Mouse (Mus musculus): ENCODE results near the gene Ppp1r14d. TPM values are rescaled to one million over a fixed set of nuclear protein-coding genes. Genes with fewer than 3 reads are reported as not detected.

The Ppp1r14d gene
- not detected in 2 replicates for polyA plus RNA-seq (2012; ENCODE audit: low replicate concordance)

DNA sequence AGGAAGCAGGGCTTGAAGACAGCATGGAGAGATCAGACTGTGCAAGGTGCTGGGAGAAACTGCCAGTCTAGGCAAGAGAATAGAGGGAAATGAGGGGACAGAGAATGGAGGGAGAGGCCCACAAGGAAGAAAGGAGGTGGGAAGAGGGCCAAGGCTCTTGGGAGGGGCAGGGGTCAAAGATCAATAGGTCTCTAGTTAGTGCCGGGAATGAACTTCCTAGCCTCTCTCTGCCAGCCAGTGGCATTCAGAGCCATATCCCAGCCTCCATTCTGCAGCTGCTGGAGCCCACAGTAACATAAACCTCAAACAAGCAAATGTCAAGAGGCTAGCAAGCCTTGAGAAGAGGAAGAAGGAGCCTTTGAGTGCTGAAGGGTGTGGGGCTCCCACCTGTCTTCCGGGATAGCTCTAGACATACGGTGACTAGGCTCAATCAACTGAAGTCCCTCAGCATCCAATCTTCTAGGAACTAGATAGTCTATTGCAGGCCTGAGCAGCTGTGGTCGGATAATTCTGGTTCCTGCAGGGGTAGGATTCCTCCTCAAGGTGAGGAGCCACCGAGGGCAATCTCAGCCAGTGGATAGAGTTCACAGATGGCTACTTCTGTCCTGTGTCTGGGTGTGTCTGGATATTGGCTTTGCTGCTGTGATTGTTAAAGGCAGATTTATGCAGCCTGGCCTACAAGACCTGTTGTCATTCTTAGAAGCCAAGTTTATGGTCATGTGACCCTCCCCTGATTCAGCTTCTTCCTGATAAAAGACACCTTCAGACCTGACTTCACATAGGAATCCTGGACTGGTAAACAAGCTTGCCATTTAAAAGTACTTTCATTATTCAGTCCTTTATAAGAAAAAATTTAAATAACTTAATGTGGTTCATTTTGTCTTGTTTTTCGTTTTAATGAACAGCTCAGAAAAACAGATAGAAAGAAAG, at the start of gene Ppp1r14d:
TSS of gene Ppp1r14d (minus strand) at position 132 of the 930 bp plus-strand sequence.

DNA sequence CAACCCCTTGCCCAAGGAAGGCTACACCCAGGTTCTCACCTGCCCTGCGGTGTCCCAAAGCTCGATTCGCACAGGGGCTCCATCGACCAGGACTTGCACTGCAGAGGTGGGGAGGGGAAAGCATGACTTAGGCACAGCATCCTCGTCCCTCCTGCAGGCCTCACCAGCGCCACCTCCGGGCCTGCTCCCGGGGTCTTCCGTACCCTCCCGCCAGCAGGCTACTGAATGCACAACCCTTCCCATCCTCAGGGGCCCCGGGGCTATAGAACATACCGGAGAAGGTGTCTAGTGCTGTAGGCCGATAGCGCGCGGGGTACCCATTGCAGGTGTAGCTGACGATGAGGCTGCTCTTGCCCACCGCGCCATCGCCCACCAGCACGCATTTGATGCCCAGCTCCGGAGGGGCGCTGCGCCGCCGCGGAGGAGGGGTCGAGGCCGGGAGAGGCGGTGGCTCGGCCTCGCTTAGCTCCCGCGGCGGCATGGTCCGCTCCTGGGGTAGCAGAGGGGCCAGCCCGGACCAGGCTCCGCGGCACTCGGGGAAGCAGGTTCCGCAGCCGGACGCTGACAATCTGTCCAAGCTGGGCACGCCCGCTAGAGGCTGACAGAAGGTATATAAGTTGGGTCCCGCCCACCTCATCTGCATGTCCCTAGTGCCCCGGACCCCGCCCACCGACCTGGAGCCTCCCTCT, 41.1 kb upstream of the Ppp1r14d start, which contains the start of gene Rhov:
TSS of gene Rhov (minus strand) at position 630 of the 689 bp plus-strand sequence.

DNA sequence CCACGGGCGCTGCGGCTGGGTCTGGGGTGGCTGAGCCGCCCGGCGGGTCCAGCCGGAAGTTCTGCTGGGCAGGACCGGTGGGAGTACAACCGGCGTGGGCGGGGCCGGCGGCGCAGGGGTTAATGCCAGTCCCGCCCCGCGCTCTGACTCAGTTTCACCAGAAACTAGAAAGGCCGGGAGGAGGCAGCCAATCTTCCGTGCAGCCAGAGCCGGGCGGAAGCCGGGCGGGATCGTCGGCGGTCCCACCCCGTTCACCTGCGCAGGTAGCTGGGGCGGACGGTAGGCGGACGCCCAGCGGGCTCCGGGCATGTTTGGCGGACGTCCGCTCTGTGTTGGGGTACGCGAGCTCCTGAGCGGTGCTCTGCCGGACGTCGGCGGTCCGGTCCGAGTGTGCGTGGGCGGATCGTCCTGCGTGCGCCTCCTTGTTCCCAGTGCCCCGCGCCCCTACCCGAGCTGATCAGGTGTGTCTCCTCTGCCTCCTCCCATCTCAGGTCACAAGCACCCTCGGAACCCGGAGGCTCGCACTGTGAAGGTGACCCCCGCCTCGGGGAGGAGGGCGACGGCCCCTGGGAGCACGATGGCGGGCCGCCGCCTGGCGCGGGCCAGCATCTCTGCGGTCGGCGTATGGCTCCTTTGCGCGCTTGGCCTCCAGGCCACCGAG, 7.6 kb upstream of the Ppp1r14d start, which contains the start of gene Spint1:
TSS of gene Spint1 (plus strand) at position 153 of the 661 bp plus-strand sequence.

DNA sequence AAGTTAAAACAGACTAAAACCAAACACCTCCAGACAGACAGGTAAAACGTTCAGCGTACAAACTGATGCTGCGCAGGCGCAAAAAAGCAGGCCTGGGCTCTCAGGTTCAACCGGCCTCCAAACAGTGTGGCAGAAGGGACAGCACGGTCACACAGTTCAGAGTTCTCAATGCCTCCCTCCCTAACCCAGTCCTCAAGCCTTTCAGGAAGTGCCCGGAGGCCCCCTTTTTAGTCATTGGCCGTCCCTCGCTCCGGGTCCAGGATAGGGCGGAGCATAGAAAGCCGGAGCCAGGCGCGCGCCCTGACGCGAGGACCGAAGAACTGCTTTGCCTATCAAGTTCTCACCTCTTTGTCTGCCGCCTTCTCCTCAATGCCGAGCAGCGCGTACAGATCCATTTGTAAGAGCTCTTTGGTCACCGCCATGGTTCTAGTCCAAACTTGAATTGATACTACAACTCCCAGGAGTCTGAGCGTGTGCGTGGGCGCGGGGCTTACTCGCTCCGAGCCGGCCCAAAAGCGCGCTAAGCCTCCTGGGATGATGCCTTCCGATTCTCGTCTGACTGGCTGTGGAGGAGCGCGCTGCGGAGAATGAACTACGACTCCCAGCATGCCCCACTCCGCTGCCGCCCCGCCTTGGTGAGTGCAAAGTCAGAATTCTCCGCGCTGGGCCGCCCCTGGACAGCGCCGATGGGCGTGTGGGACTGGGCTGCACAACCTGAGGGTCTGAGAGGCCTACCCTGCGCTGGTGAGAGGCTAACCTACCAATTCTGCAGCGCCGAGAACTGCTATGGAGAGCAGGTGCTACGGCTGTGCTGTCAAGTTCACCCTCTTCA, 21.1 kb downstream of the Ppp1r14d start, which contains the start of the genes Zfyve19 and Dnajc17:
TSS of gene Zfyve19 (plus strand) at position 274 of the 832 bp plus-strand sequence.
TSS of gene Dnajc17 (minus strand) at position 452 of the 832 bp plus-strand sequence.

DNA sequence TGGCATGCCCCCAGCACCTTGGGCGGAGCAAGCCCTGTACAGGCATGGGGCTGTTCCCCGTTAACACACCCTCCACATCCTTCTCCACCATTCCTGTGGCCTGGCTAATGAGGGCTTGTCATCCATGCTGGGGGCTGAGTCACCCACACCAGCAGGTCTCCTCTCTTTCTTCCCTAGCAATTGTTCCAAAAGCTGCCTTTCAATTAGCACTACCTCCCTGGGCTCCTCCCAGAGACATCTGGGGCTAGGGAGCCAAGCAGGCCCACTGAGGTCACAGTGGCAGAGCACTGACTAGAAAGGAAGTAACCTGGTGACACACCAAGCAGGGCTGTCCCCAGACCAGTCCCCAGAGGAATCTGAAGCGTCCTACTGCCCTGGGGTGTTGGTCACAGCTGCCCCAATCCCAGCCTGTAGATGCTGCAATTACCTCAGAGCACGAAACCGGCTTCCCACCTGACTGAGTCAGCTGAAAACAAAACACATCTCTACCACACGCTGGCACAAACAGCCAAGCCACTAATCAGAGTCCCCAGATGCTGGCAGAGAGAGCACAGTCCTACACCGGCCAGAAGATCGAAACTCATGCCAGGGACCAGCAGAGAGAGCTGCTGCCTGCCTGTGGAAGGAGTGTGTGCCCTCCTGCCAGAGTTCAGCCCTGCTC, 55.6 kb downstream of the Ppp1r14d start, which contains the start of gene Gm14137:
TSS of gene Gm14137 (plus strand) at position 519 of the 661 bp plus-strand sequence.

Other genes with a start within 250 kb of the Ppp1r14d start
- gene Ccdc32, start 200.5 kb downstream of the Ppp1r14d start, polyA plus RNA-seq (2012; ENCODE audit: low replicate concordance): 10.2 and 15.1 TPM in 2 replicates
- gene Rpusd2, start 195.1 kb downstream of the Ppp1r14d start, polyA plus RNA-seq (2012; ENCODE audit: low replicate concordance): 5.7 and 6.9 TPM in 2 replicates
- 10.0 and 26.4 TPM in 2 replicates for gene Knl1, start 182.8 kb downstream of the Ppp1r14d start, polyA plus RNA-seq (2012; ENCODE audit: low replicate concordance)
- gene Rad51, start 117.1 kb downstream of the Ppp1r14d start, polyA plus RNA-seq (2012; ENCODE audit: low replicate concordance): 4.9 and 8.4 TPM in 2 replicates
- 16.2 and 33.0 TPM in 2 replicates for gene Rmdn3, start 72.9 kb downstream of the Ppp1r14d start, polyA plus RNA-seq (2012; ENCODE audit: low replicate concordance)
- 1.4 TPM in 1 of 2 replicates, not detected in the other for gene Gchfr, start 62.1 kb downstream of the Ppp1r14d start, polyA plus RNA-seq (2012; ENCODE audit: low replicate concordance)
- 0.07 and 0.57 TPM in 2 replicates for gene Gm14137, start 55.4 kb downstream of the Ppp1r14d start, polyA plus RNA-seq (2012; ENCODE audit: low replicate concordance)
- 10.3 and 20.3 TPM in 2 replicates for gene Zfyve19, start 21.3 kb downstream of the Ppp1r14d start, polyA plus RNA-seq (2012; ENCODE audit: low replicate concordance)
- gene Dnajc17, start 21.1 kb downstream of the Ppp1r14d start, polyA plus RNA-seq (2012; ENCODE audit: low replicate concordance): 10.6 and 23.8 TPM in 2 replicates
- 0.13 and 0.59 TPM in 2 replicates for gene Spint1, start 7.5 kb upstream of the Ppp1r14d start, polyA plus RNA-seq (2012; ENCODE audit: low replicate concordance)
- 0.30 TPM in 1 of 2 replicates, not detected in the other for gene Rhov, start 41.4 kb upstream of the Ppp1r14d start, polyA plus RNA-seq (2012; ENCODE audit: low replicate concordance)
- 8.0 and 19.2 TPM in 2 replicates for gene Vps18, start 58.8 kb upstream of the Ppp1r14d start, polyA plus RNA-seq (2012; ENCODE audit: low replicate concordance)
- gene Dll4, start 95.9 kb upstream of the Ppp1r14d start, polyA plus RNA-seq (2012; ENCODE audit: low replicate concordance): 1.1 and 1.5 TPM in 2 replicates
- 24.8 and 43.3 TPM in 2 replicates for gene Chac1, start 121.3 kb upstream of the Ppp1r14d start, polyA plus RNA-seq (2012; ENCODE audit: low replicate concordance)
- 5.3 and 6.5 TPM in 2 replicates for gene Ino80, start 247.8 kb upstream of the Ppp1r14d start, polyA plus RNA-seq (2012; ENCODE audit: low replicate concordance)

Measured in leukemia stem cell, adult 10-12 weeks (primary cell).